Mouse (Mus musculus) intestine, embryonic 16.5 days (tissue): ENCODE measurements around the gene Tenm2. TPM values are rescaled to one million over a fixed set of nuclear protein-coding genes. Genes with fewer than 3 reads are reported as not detected.

Experiments used
- ATAC-seq: fragments of 200-750 bp; cut with Nextera tagmentation; 2 replicates; pipeline ENCODE4 v1.8.0; 2017; ENCODE audit warnings: moderate TSS enrichment, moderate library complexity
- H3K27ac ChIP-seq: fragments of 300-500 bp; sonication (generic); 2 replicates; pipeline ENCODE4 v1.5.1; 2014; ENCODE audit warnings: mild to moderate bottlenecking, low read length
- H3K27me3 ChIP-seq: fragments of 300-500 bp; sonication (generic); replicated peaks from 2 replicates; pipeline ENCODE4 v1.6.1; 2014; ENCODE audit warnings: low read length, control low read depth, mixed read lengths; ENCODE audit not compliant: control insufficient read depth, insufficient read depth
- H3K36me3 ChIP-seq: fragments of 300-500 bp; sonication (generic); 2 replicates; pipeline ENCODE4 v1.6.1; 2014; ENCODE audit warnings: low read length, control low read depth; ENCODE audit not compliant: control insufficient read depth, insufficient read depth
- H3K4me1 ChIP-seq: fragments of 300-500 bp; sonication (generic); 2 replicates; pipeline ENCODE4 v1.6.1; 2014; ENCODE audit warnings: low read length, control low read depth, mixed read lengths; ENCODE audit not compliant: control insufficient read depth, insufficient read depth
- H3K4me2 ChIP-seq: fragments of 300-500 bp; sonication (generic); 2 replicates; pipeline ENCODE4 v1.6.1; 2014; ENCODE audit warnings: low read depth, low read length, control low read depth
- H3K4me3 ChIP-seq: fragments of 300-500 bp; sonication (generic); 2 replicates; pipeline ENCODE4 v1.5.1; 2014; ENCODE audit warnings: mild to moderate bottlenecking, low read length
- H3K9ac ChIP-seq: fragments of 300-500 bp; sonication (generic); 2 replicates; pipeline ENCODE4 v1.6.1; 2014; ENCODE audit warnings: low read depth, low read length
- H3K9me3 ChIP-seq: fragments of 300-500 bp; sonication (generic); 2 replicates; pipeline ENCODE4 v1.6.1; 2016; ENCODE audit warnings: low read length, control low read depth; ENCODE audit not compliant: control insufficient read depth
- WGBS: fragments of 180-500 bp; shearing (Covaris S2); extraction: QIAGEN DNeasy Blood & Tissue Kit; methylation state at CpG from one replicate; pipeline ENCODE4 v1.1.7; 2014; 5-methylcytosine and 5-hydroxymethylcytosine counted together
- polyA plus RNA-seq: library from polyadenylated mRNA; unstranded; fragments of >200 nt; fragmentation: Nextera tagmentation; extraction: Ambion mirVana; gene quantifications from 2 replicates; pipeline ENCODE4 v1.2.1, GENCODE M21; 2015

Tenm2 gene
- polyA plus RNA-seq, 1 experiment from 2014 or later, result 0.70 TPM

- no peak overlapping the region for H3K9ac ChIP-seq
- WGBS, result 9% methylated on average over 7 of the region's 7 CpGs
- H3K4me1 ChIP-seq, result no peaks in the 10 kb centered on the region
- H3K36me3 ChIP-seq, result no peaks in the 10 kb centered on the region
- ATAC-seq, result no peak
- no peak overlapping the region for H3K27ac ChIP-seq
- H3K27me3 ChIP-seq, result no peaks in the 10 kb centered on the region
- no peak overlapping the region for H3K4me3 ChIP-seq
- no peaks in the 10 kb centered on the region for H3K9me3 ChIP-seq
- no peak overlapping the region for H3K4me2 ChIP-seq
These were observed 901.5 kb downstream of the Tenm2 start for GRCm38 (mm10) chr11:36334100-36334735.

GRCm38 (mm10) chr11:36332222-36332621 lies 903.5 kb downstream of the Tenm2 start:
- Histone ChIP-seq H3K4me1 (no peaks in the 10 kb centered on the region), H3K9me3 (no peaks in the 10 kb centered on the region), H3K4me3 (no peak overlapping the region), H3K27ac (no peak overlapping the region), H3K4me2 (no peak overlapping the region), H3K27me3 (no peaks in the 10 kb centered on the region), H3K36me3 (no peaks in the 10 kb centered on the region), H3K9ac (no peak overlapping the region)
- ATAC-seq, result no peak
- WGBS, result 69% methylated on average over 12 of the region's 12 CpGs

- H3K27me3 ChIP-seq, result no peaks in the 10 kb centered on the region
- no peaks in the 10 kb centered on the region for H3K4me1 ChIP-seq
- ATAC-seq, result no peak
- H3K27ac ChIP-seq, result no peak overlapping the region
- 62% methylated on average over 13 of the region's 13 CpGs for WGBS
- H3K9ac ChIP-seq, result no peak overlapping the region
- no peak overlapping the region for H3K4me2 ChIP-seq
- no peaks in the 10 kb centered on the region for H3K9me3 ChIP-seq
- H3K36me3 ChIP-seq, result no peaks in the 10 kb centered on the region
- no peak overlapping the region for H3K4me3 ChIP-seq
These were observed 904.2 kb downstream of the Tenm2 start for GRCm38 (mm10) chr11:36331408-36332178.

GRCm38 (mm10) chr11:36327243-36327642 lies 908.5 kb downstream of the Tenm2 start:
- Histone ChIP-seq H3K27me3 (no peaks in the 10 kb centered on the region), H3K4me2 (no peak overlapping the region), H3K4me3 (no peak overlapping the region), H3K4me1 (no peaks in the 10 kb centered on the region), H3K36me3 (no peaks in the 10 kb centered on the region), H3K27ac (no peak overlapping the region), H3K9ac (no peak overlapping the region), H3K9me3 (no peaks in the 10 kb centered on the region)
- 77% methylated on average over 5 of the region's 5 CpGs for WGBS
- ATAC-seq, result no peak

GRCm38 (mm10) chr11:36309317-36309716 lies 926.4 kb downstream of the Tenm2 start:
- WGBS, result 72% methylated on average over 4 of the region's 4 CpGs

GRCm38 (mm10) chr11:36307276-36307675 lies 928.5 kb downstream of the Tenm2 start:
- 81% methylated on average over 6 of the region's 6 CpGs for WGBS
- Histone ChIP-seq H3K4me2 (no peak overlapping the region), H3K4me1 (no peaks in the 10 kb centered on the region), H3K36me3 (no peaks in the 10 kb centered on the region), H3K27ac (no peak overlapping the region), H3K9ac (no peak overlapping the region), H3K27me3 (no peaks in the 10 kb centered on the region), H3K9me3 (no peaks in the 10 kb centered on the region), H3K4me3 (no peak overlapping the region)
- no peak for ATAC-seq

More at GRCm38 (mm10) chr11:36309317-36309716, 926.4 kb downstream of the Tenm2 start:
- no peak overlapping the region for H3K27ac ChIP-seq
- no peak overlapping the region for H3K4me3 ChIP-seq
- ATAC-seq, result no peak
- H3K9me3 ChIP-seq, result no peaks in the 10 kb centered on the region
- no peaks in the 10 kb centered on the region for H3K4me1 ChIP-seq
- H3K36me3 ChIP-seq, result no peaks in the 10 kb centered on the region
- no peaks in the 10 kb centered on the region for H3K27me3 ChIP-seq
- H3K9ac ChIP-seq, result no peak overlapping the region
- H3K4me2 ChIP-seq, result no peak overlapping the region

- no peak overlapping the region for H3K4me3 ChIP-seq
- no peaks in the 10 kb centered on the region for H3K27me3 ChIP-seq
- ATAC-seq, result no peak
- no peaks in the 10 kb centered on the region for H3K36me3 ChIP-seq
- WGBS, result 71% methylated on average over 10 of the region's 10 CpGs
- no peaks in the 10 kb centered on the region for H3K4me1 ChIP-seq
- no peak overlapping the region for H3K9ac ChIP-seq
- no peak overlapping the region for H3K27ac ChIP-seq
- H3K9me3 ChIP-seq, result no peaks in the 10 kb centered on the region
- no peak overlapping the region for H3K4me2 ChIP-seq
These were observed 930.3 kb downstream of the Tenm2 start for GRCm38 (mm10) chr11:36305348-36305950.

GRCm38 (mm10) chr11:36302913-36303371 lies 932.8 kb downstream of the Tenm2 start:
- no peak for ATAC-seq
- H3K4me2 ChIP-seq, result no peak overlapping the region
- 68% methylated on average over 2 of the region's 2 CpGs for WGBS

GRCm38 (mm10) chr11:36302096-36302495 lies 933.7 kb downstream of the Tenm2 start:
- ATAC-seq, result no peak
- Histone ChIP-seq H3K4me2 (no peak overlapping the region), H3K4me1 (no peaks in the 10 kb centered on the region), H3K9me3 (no peaks in the 10 kb centered on the region), H3K27ac (no peak overlapping the region), H3K9ac (no peak overlapping the region), H3K36me3 (no peaks in the 10 kb centered on the region), H3K27me3 (no peaks in the 10 kb centered on the region), H3K4me3 (no peak overlapping the region)
- WGBS, result 59% methylated on average over 7 of the region's 7 CpGs

More at GRCm38 (mm10) chr11:36302913-36303371, 932.8 kb downstream of the Tenm2 start:
- no peak overlapping the region for H3K4me3 ChIP-seq
- no peaks in the 10 kb centered on the region for H3K27me3 ChIP-seq
- H3K9ac ChIP-seq, result no peak overlapping the region
- no peaks in the 10 kb centered on the region for H3K9me3 ChIP-seq
- no peaks in the 10 kb centered on the region for H3K36me3 ChIP-seq
- no peak overlapping the region for H3K27ac ChIP-seq
- no peaks in the 10 kb centered on the region for H3K4me1 ChIP-seq
